20 mouse cellular contexts compared by ENCODE assay signal in the genomic region with DNA sequence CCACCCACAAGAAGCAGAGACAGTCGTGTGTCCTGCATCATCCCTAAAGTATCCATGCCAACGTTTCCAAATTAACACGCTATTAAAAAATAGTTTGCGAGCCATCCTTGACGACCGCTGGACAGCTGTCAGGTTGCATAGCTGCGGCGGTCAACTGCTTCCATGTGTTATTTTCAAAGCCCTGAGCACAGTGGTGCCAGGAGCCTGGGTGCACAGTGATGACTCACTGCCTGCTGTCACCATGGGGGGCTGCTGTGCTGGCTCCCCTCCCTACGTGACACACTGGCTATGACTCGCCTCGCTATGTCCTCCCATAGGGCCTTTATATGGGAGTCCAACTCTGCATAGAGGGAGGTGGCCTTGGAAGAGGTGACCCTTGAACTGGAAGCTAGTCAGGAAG. TPM values are rescaled to one million over a fixed set of nuclear protein-coding genes. Genes with fewer than 3 reads are reported as not detected.
DNase-seq lines count a peak whose midpoint lies in the region; ATAC-seq and TF ChIP-seq lines count a peak whose summit lies in the region.
"Had no signal": no experiment of that assay in that cellular context is flagged by ENCODE, and none has a peak within 500 bp of the region (broad histone marks: within the 10 kb centered on the region; RNA-seq: fewer than 3 reads in every experiment).

No protein-coding gene starts in this region.

- H3K4me2 ChIP-seq in hindbrain, postnatal 0 days (ENCODE audit: low read depth, low read length), result no peak overlapping the region
- no peak overlapping the region for H3K4me2 ChIP-seq in hindbrain, embryonic 14.5 days (replicated peaks)
- H3K4me2 ChIP-seq in midbrain, embryonic 11.5 days, result no peak overlapping the region
- no peak overlapping the region for H3K4me2 ChIP-seq in midbrain, embryonic 13.5 days (replicated peaks)
- no peak overlapping the region for H3K4me2 ChIP-seq in embryonic facial prominence, embryonic 15.5 days (replicated peaks)
- H3K4me2 ChIP-seq in forebrain, embryonic 13.5 days, result no peak overlapping the region
- H3K4me2 ChIP-seq: embryonic facial prominence, embryonic 13.5 days; heart, embryonic 13.5 days had no signal

- no peaks in the 10 kb centered on the region for H3K27me3 ChIP-seq in hindbrain, postnatal 0 days (ENCODE audit: insufficient read depth, low read length)
- H3K27me3 ChIP-seq in hindbrain, embryonic 14.5 days (ENCODE audit: control insufficient read depth, insufficient read depth, low read length), result no peaks in the 10 kb centered on the region
- H3K27me3 ChIP-seq in midbrain, embryonic 11.5 days (ENCODE audit: control insufficient read depth, insufficient read depth, low read length), result no peaks in the 10 kb centered on the region
- no peaks in the 10 kb centered on the region for H3K27me3 ChIP-seq in midbrain, embryonic 13.5 days
- no peaks in the 10 kb centered on the region for H3K27me3 ChIP-seq in embryonic facial prominence, embryonic 15.5 days
- no peaks in the 10 kb centered on the region for H3K27me3 ChIP-seq in forebrain, embryonic 13.5 days
- H3K27me3 ChIP-seq: embryonic facial prominence, embryonic 13.5 days had no signal

- H3K9me3 ChIP-seq in hindbrain, postnatal 0 days (ENCODE audit: low read length), result no peaks in the 10 kb centered on the region
- H3K9me3 ChIP-seq in hindbrain, embryonic 14.5 days (ENCODE audit: control insufficient read depth, low read length), result no peaks in the 10 kb centered on the region
- H3K9me3 ChIP-seq in midbrain, embryonic 11.5 days (ENCODE audit: control insufficient read depth, low read length), result no peaks in the 10 kb centered on the region
- H3K9me3 ChIP-seq in midbrain, embryonic 13.5 days, result no peaks in the 10 kb centered on the region
- H3K9me3 ChIP-seq in embryonic facial prominence, embryonic 15.5 days (replicated peaks), result no peaks in the 10 kb centered on the region
- H3K9me3 ChIP-seq in forebrain, embryonic 13.5 days (replicated peaks), result no peaks in the 10 kb centered on the region
- H3K9me3 ChIP-seq: embryonic facial prominence, embryonic 13.5 days; heart, embryonic 13.5 days had no signal

- DNase-seq in hindbrain, postnatal 0 days (ENCODE audit: low spot score), result no peak
- no peak for DNase-seq in hindbrain, embryonic 14.5 days (ENCODE audit: low spot score)
- DNase-seq in midbrain, embryonic 11.5 days (ENCODE audit: low spot score, missing footprints), result no peak
- peak; percentile 50 for DNase-seq in lung, postnatal 36 days
- no peak for DNase-seq in urinary bladder, adult 18-20 months (ENCODE audit: low spot score in 2 of 2)
- DNase-seq: heart, postnatal 4 days; kidney, postnatal 25 days; left cerebral cortex, postnatal 4 days; thymus, adult 18-20 months had no signal

- no peak overlapping the region for H3K4me3 ChIP-seq in hindbrain, postnatal 0 days (ENCODE audit: low read length)
- no peak overlapping the region for H3K4me3 ChIP-seq in hindbrain, embryonic 14.5 days (replicated peaks; ENCODE audit: low read length)
- H3K4me3 ChIP-seq in midbrain, embryonic 11.5 days (ENCODE audit: low read depth, low read length), result no peak overlapping the region
- H3K4me3 ChIP-seq in midbrain, embryonic 13.5 days (replicated peaks), result no peak overlapping the region
- H3K4me3 ChIP-seq in embryonic facial prominence, embryonic 15.5 days (replicated peaks), result no peak overlapping the region
- no peak overlapping the region for H3K4me3 ChIP-seq in forebrain, embryonic 13.5 days
- H3K4me3 ChIP-seq: embryonic facial prominence, embryonic 13.5 days; heart, embryonic 13.5 days had no signal

- no peak for TF ChIP-seq CTCF in hindbrain, postnatal 0 days (IDR thresholded peaks at IDR 0.05; ENCODE audit: low read depth)

- 0 out of 2 replicates have a peak, but pooled peaks have one; percentile 15 for ATAC-seq in hindbrain, postnatal 0 days
- ATAC-seq in hindbrain, embryonic 14.5 days (ENCODE audit: low FRiP score), result no peak
- peak; percentile 33; the same call in 1 of the 2 replicates for ATAC-seq in midbrain, embryonic 11.5 days (ENCODE audit: low FRiP score)
- ATAC-seq in midbrain, embryonic 13.5 days, result no peak
- ATAC-seq in embryonic facial prominence, embryonic 15.5 days (ENCODE audit: insufficient number of reproducible peaks, low FRiP score, low TSS enrichment, low read depth), result peak; percentile 32; the same call in 1 of the 2 replicates
- no peak for ATAC-seq in forebrain, embryonic 13.5 days
- ATAC-seq: activated CD4-positive, CD25-positive, alpha-beta regulatory T cell, adult 4 months; intestine, embryonic 16.5 days; midbrain, embryonic 16.5 days had no signal

- H3K4me1 ChIP-seq in hindbrain, postnatal 0 days (ENCODE audit: insufficient read depth, low read length), result no peaks in the 10 kb centered on the region
- 0 out of 2 replicates have a peak, but pooled peaks cover 2% of the 10 kb centered on the region for H3K4me1 ChIP-seq in hindbrain, embryonic 14.5 days (replicated peaks; ENCODE audit: control insufficient read depth, insufficient read depth, low read length)
- peaks cover 5% of the 10 kb centered on the region; the same call in 1 of the 2 replicates for H3K4me1 ChIP-seq in midbrain, embryonic 11.5 days (ENCODE audit: control insufficient read depth, insufficient read depth, low read length)
- H3K4me1 ChIP-seq in midbrain, embryonic 13.5 days (replicated peaks), result peaks cover 8% of the 10 kb centered on the region; the same call in 1 of the 2 replicates
- H3K4me1 ChIP-seq in embryonic facial prominence, embryonic 15.5 days, result peaks cover 6% of the 10 kb centered on the region; the same call in 1 of the 2 replicates
- H3K4me1 ChIP-seq in forebrain, embryonic 13.5 days, result no peaks in the 10 kb centered on the region

- H3K36me3 ChIP-seq in hindbrain, postnatal 0 days (ENCODE audit: insufficient read depth, low read length), result no peaks in the 10 kb centered on the region
- no peaks in the 10 kb centered on the region for H3K36me3 ChIP-seq in hindbrain, embryonic 14.5 days (replicated peaks; ENCODE audit: control insufficient read depth, insufficient read depth)
- H3K36me3 ChIP-seq in midbrain, embryonic 11.5 days (ENCODE audit: control insufficient read depth, insufficient read depth, low read length), result no peaks in the 10 kb centered on the region
- H3K36me3 ChIP-seq in midbrain, embryonic 13.5 days, result no peaks in the 10 kb centered on the region
- no peaks in the 10 kb centered on the region for H3K36me3 ChIP-seq in embryonic facial prominence, embryonic 15.5 days
- H3K36me3 ChIP-seq in forebrain, embryonic 13.5 days (ENCODE audit: poor library complexity, severe bottlenecking), result no peaks in the 10 kb centered on the region
- H3K36me3 ChIP-seq: embryonic facial prominence, embryonic 13.5 days; heart, embryonic 13.5 days had no signal

- 65% methylated on average over 11 of the region's 11 CpGs for WGBS in hindbrain, postnatal 0 days
- WGBS in hindbrain, embryonic 14.5 days, result 83% methylated on average over 11 of the region's 11 CpGs
- 87% methylated on average over 11 of the region's 11 CpGs for WGBS in midbrain, embryonic 11.5 days
- 82% methylated on average over 11 of the region's 11 CpGs for WGBS in midbrain, embryonic 13.5 days
- WGBS in embryonic facial prominence, embryonic 15.5 days, result 71% methylated on average over 11 of the region's 11 CpGs
- 86% methylated on average over 11 of the region's 11 CpGs for WGBS in forebrain, embryonic 13.5 days

- H3K27ac ChIP-seq in hindbrain, postnatal 0 days, result no peak overlapping the region
- H3K27ac ChIP-seq in hindbrain, embryonic 14.5 days, result no peak overlapping the region
- no peak overlapping the region for H3K27ac ChIP-seq in midbrain, embryonic 11.5 days (ENCODE audit: low read depth, low read length)
- H3K27ac ChIP-seq in midbrain, embryonic 13.5 days, result no peak overlapping the region
- H3K27ac ChIP-seq in embryonic facial prominence, embryonic 15.5 days (replicated peaks), result no peak overlapping the region
- H3K27ac ChIP-seq in forebrain, embryonic 13.5 days, result no peak overlapping the region
- H3K27ac ChIP-seq: embryonic facial prominence, embryonic 13.5 days; heart, embryonic 13.5 days; macrophage had no signal

- no peak overlapping the region for H3K9ac ChIP-seq in hindbrain, postnatal 0 days (replicated peaks; ENCODE audit: low read length)
- H3K9ac ChIP-seq in hindbrain, embryonic 14.5 days, result no peak overlapping the region
- H3K9ac ChIP-seq in midbrain, embryonic 11.5 days (ENCODE audit: low read length), result no peak overlapping the region
- H3K9ac ChIP-seq in midbrain, embryonic 13.5 days (replicated peaks), result no peak overlapping the region
- no peak overlapping the region for H3K9ac ChIP-seq in embryonic facial prominence, embryonic 15.5 days
- H3K9ac ChIP-seq in forebrain, embryonic 13.5 days, result no peak overlapping the region
- H3K9ac ChIP-seq: embryonic facial prominence, embryonic 13.5 days; heart, embryonic 13.5 days had no signal

RNA-seq across cellular contexts. Expression of gene Cass4, which starts 17.5 kb away (rescaled TPM):
- 0.21 and 0.29 TPM in 2 replicates for total RNA-seq in hindbrain, postnatal 0 days (2014; rRNA removed)
- polyA plus RNA-seq in hindbrain, postnatal 0 days (2015; fragmentation: Nextera tagmentation; extraction: Ambion mirVana), result 0.16 and 0.25 TPM in 2 replicates
- polyA plus RNA-seq in hindbrain, embryonic 14.5 days (2014; fragmentation: Nextera tagmentation; extraction: Ambion mirVana), result 0.05 and 0.27 TPM in 2 replicates
- polyA plus RNA-seq in midbrain, embryonic 11.5 days (2014; fragmentation: Nextera tagmentation; extraction: Ambion mirVana), result 0.31 TPM in 1 of 2 replicates, not detected in the other
- 0.10 and 0.12 TPM in 2 replicates for polyA plus RNA-seq in midbrain, embryonic 13.5 days (2015; fragmentation: Nextera tagmentation; extraction: Ambion mirVana)
- polyA plus RNA-seq in embryonic facial prominence, embryonic 15.5 days (2015; fragmentation: Nextera tagmentation; extraction: Ambion mirVana), result 0.79 and 1.1 TPM in 2 replicates
- polyA plus RNA-seq in forebrain, embryonic 13.5 days (2015; fragmentation: Nextera tagmentation; extraction: Ambion mirVana), result 0.05 TPM in 1 of 2 replicates, not detected in the other

RNA-seq across cellular contexts. Expression of gene Rtf2, which starts 29.3 kb away (rescaled TPM):
- total RNA-seq in hindbrain, postnatal 0 days (2014; rRNA removed), result 65.4 and 65.6 TPM in 2 replicates
- 83.6 and 87.9 TPM in 2 replicates for polyA plus RNA-seq in hindbrain, postnatal 0 days (2015; fragmentation: Nextera tagmentation; extraction: Ambion mirVana)
- polyA plus RNA-seq in hindbrain, embryonic 14.5 days (2014; fragmentation: Nextera tagmentation; extraction: Ambion mirVana), result 91.7 and 97.4 TPM in 2 replicates
- 86.8 and 94.7 TPM in 2 replicates for polyA plus RNA-seq in midbrain, embryonic 11.5 days (2014; fragmentation: Nextera tagmentation; extraction: Ambion mirVana)
- 94.2 and 96.8 TPM in 2 replicates for polyA plus RNA-seq in midbrain, embryonic 13.5 days (2015; fragmentation: Nextera tagmentation; extraction: Ambion mirVana)
- 75.8 and 79.2 TPM in 2 replicates for polyA plus RNA-seq in embryonic facial prominence, embryonic 15.5 days (2015; fragmentation: Nextera tagmentation; extraction: Ambion mirVana)
- 99.2 and 99.3 TPM in 2 replicates for polyA plus RNA-seq in forebrain, embryonic 13.5 days (2015; fragmentation: Nextera tagmentation; extraction: Ambion mirVana)

RNA-seq across cellular contexts. Expression of gene Cstf1, which starts 40.6 kb away (rescaled TPM):
- 40.1 and 47.1 TPM in 2 replicates for total RNA-seq in hindbrain, postnatal 0 days (2014; rRNA removed)
- 25.6 and 27.6 TPM in 2 replicates for polyA plus RNA-seq in hindbrain, postnatal 0 days (2015; fragmentation: Nextera tagmentation; extraction: Ambion mirVana)
- polyA plus RNA-seq in hindbrain, embryonic 14.5 days (2014; fragmentation: Nextera tagmentation; extraction: Ambion mirVana), result 26.6 and 29.8 TPM in 2 replicates
- 48.0 and 50.2 TPM in 2 replicates for polyA plus RNA-seq in midbrain, embryonic 11.5 days (2014; fragmentation: Nextera tagmentation; extraction: Ambion mirVana)
- polyA plus RNA-seq in midbrain, embryonic 13.5 days (2015; fragmentation: Nextera tagmentation; extraction: Ambion mirVana), result 30.5 and 31.6 TPM in 2 replicates
- polyA plus RNA-seq in embryonic facial prominence, embryonic 15.5 days (2015; fragmentation: Nextera tagmentation; extraction: Ambion mirVana), result 31.7 and 38.0 TPM in 2 replicates
- polyA plus RNA-seq in forebrain, embryonic 13.5 days (2015; fragmentation: Nextera tagmentation; extraction: Ambion mirVana), result 36.8 and 37.9 TPM in 2 replicates

RNA-seq across cellular contexts. Expression of gene Aurka, which starts 40.8 kb away (rescaled TPM):
- 10.4 and 13.7 TPM in 2 replicates for total RNA-seq in hindbrain, postnatal 0 days (2014; rRNA removed)
- 10.9 and 12.9 TPM in 2 replicates for polyA plus RNA-seq in hindbrain, postnatal 0 days (2015; fragmentation: Nextera tagmentation; extraction: Ambion mirVana)
- 18.8 and 19.9 TPM in 2 replicates for polyA plus RNA-seq in hindbrain, embryonic 14.5 days (2014; fragmentation: Nextera tagmentation; extraction: Ambion mirVana)
- 163 and 169 TPM in 2 replicates for polyA plus RNA-seq in midbrain, embryonic 11.5 days (2014; fragmentation: Nextera tagmentation; extraction: Ambion mirVana)
- polyA plus RNA-seq in midbrain, embryonic 13.5 days (2015; fragmentation: Nextera tagmentation; extraction: Ambion mirVana), result 42.1 and 43.3 TPM in 2 replicates
- polyA plus RNA-seq in embryonic facial prominence, embryonic 15.5 days (2015; fragmentation: Nextera tagmentation; extraction: Ambion mirVana), result 76.0 and 84.8 TPM in 2 replicates
- 100 and 102 TPM in 2 replicates for polyA plus RNA-seq in forebrain, embryonic 13.5 days (2015; fragmentation: Nextera tagmentation; extraction: Ambion mirVana)

RNA-seq across cellular contexts. Expression of gene Gcnt7, which starts 47.3 kb away (rescaled TPM):
- total RNA-seq in hindbrain, postnatal 0 days (2014; rRNA removed), result not detected in 2 replicates
- 0.92 and 1.0 TPM in 2 replicates for polyA plus RNA-seq in hindbrain, postnatal 0 days (2015; fragmentation: Nextera tagmentation; extraction: Ambion mirVana)
- polyA plus RNA-seq in hindbrain, embryonic 14.5 days (2014; fragmentation: Nextera tagmentation; extraction: Ambion mirVana), result 0.86 and 1.1 TPM in 2 replicates
- polyA plus RNA-seq in midbrain, embryonic 11.5 days (2014; fragmentation: Nextera tagmentation; extraction: Ambion mirVana), result 0.84 and 0.86 TPM in 2 replicates
- 1.7 and 2.3 TPM in 2 replicates for polyA plus RNA-seq in midbrain, embryonic 13.5 days (2015; fragmentation: Nextera tagmentation; extraction: Ambion mirVana)
- 1.9 and 2.1 TPM in 2 replicates for polyA plus RNA-seq in embryonic facial prominence, embryonic 15.5 days (2015; fragmentation: Nextera tagmentation; extraction: Ambion mirVana)
- polyA plus RNA-seq in forebrain, embryonic 13.5 days (2015; fragmentation: Nextera tagmentation; extraction: Ambion mirVana), result 1.6 and 2.4 TPM in 2 replicates
- total RNA-seq: gastrocnemius, postnatal 4 days; heart, postnatal 4 days; layer of hippocampus, postnatal 25 days; left cerebral cortex, postnatal 4 days had no signal
- polyA plus RNA-seq: macrophage had no signal

Comparison
In these comparisons a context has a peak if more than half of its experiments do, and no peak if none do; other contexts are left out.
1. ATAC-seq: peak in hindbrain, postnatal 0 days (single experiment), midbrain, embryonic 11.5 days (single experiment) and embryonic facial prominence, embryonic 15.5 days (single experiment); none in hindbrain, embryonic 14.5 days (single experiment), midbrain, embryonic 13.5 days (single experiment) and forebrain, embryonic 13.5 days (single experiment).